Mouse (Mus musculus): ENCODE data around the gene Rab5a. TPM values are rescaled to one million over a fixed set of nuclear protein-coding genes. Genes with fewer than 3 reads are reported as not detected.
"Not testable (repeated sequence)": the region's sequence is repeated elsewhere in the genome, so short reads cannot be mapped to it uniquely, and the experiment has no call there.

Gene Rab5a
- total RNA-seq, 2 experiments from 2014 or later: 122 to 129 TPM

DNA sequence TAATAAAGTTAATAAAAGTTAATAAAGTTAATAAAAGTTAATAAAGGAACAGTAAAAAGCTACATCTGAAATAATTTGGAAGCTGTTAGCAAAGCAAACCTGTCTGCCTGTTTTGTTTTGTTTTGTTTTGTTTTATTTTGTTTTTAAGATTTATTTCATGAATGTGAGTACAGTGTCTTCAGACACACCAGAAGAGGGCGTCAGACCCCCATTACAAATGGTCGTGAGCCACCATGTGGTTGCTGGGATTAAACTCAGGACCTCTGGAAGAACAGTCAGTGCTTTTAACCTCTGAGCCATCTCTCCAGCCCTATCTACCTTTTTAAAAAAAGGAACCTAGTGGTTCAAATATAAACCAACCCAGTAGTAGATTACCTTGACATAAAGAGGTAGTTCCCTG, 52.1 kb downstream of the Rab5a start:
- no peak for DNase-seq (ENCODE audit: low spot score in 2 of 2)
- intact Hi-C loops (cut with DNase I): no loop called here

GRCm38 (mm10) chr17:53532425-53532824, 53.4 kb downstream of the Rab5a start:
- DNase-seq (ENCODE audit: low spot score in 2 of 2): no peak
- intact Hi-C loops (cut with DNase I): no loop called here

DNA sequence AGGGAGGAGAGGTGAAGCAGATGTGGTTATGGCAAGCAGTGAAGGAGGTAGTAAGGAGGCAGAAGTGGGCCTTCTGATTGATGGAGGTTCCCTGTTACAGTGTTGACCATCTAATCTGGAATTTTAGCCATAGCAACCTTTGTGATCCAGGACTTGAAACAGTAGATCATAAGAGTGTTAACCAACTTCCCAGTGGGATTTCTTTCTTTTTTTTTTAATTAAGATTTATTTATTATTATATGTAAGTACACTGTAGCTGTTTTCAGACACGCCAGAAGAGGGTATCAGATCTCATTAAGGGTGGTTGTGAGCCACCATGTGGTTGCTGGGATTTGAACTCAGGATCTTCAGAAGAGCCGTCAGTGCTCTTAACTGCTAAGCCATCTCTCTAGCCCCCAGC, 60.3 kb downstream of the Rab5a start, which contains the start of gene Pp2d1:
Pp2d1 (minus strand) TSS at position 101 of the 400 bp plus-strand sequence.
- intact Hi-C loops (cut with DNase I); DNase-seq (ENCODE audit: low spot score in 2 of 2): not testable (repeated sequence)

DNA sequence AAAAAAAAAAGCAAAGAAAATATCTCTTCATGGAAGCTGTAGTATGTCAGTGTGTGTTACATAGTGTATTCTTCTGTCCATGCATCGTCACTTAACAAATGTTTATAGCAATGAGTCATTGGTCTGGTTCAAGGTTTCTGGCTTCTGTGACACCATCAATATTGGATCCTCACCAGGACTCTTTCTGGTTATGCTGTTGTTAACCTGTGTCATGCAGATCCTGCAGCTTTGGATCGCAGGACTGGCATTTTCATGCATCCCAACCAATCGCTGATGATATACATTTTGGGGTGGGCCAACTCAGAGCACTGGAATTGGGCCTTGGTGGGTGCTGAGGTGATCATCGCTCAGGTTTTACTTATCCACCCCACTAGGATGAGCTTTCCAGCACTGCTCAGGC, 63.5 kb downstream of the Rab5a start:
- no peak for DNase-seq (ENCODE audit: low spot score in 2 of 2)
- intact Hi-C loops (cut with DNase I): no loop called here

DNA sequence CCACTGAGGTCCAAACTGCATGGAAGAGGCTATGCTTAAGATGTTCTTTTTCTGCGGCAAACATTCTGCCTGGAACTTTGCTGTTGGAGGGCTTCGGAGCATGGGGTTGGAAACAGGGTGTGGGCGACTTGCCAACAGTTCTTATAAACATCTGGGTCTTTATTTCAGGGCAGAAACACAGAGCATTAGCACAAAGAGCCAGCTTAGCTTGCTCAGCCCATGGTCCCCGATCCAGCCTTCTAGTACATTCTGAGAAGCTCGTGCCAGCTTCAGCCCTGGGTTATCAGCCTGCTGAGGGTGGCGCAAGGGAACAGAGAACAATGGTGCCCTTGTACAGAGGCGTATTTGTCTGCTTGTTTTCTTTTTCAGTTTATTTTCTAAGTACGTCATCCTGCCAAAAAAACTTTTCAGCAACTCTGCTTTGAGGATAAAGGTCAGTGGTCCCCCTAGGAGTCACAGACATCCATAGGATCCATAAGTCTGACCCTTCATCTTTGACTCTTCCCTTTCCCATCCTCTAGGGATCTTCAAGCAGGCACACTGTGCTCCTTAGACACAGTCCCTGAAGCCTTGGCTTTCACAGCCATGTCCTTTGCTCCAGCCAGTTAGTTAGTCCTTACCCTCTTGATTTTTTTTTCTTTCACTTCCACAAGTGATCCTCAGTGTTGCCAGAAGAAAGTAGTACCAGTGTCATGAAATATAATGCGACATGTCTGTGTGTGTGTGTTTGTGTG, 64.7 kb downstream of the Rab5a start:
- intact Hi-C loops (cut with DNase I): no loop called here
- DNase-seq (ENCODE audit: low spot score in 2 of 2): peak; percentile 19 to 55

GRCm38 (mm10) chr17:53551306-53552299, 72.6 kb downstream of the Rab5a start:
- no peak for DNase-seq (ENCODE audit: low spot score in 2 of 2)
- intact Hi-C loops (cut with DNase I): no loop called here

DNA sequence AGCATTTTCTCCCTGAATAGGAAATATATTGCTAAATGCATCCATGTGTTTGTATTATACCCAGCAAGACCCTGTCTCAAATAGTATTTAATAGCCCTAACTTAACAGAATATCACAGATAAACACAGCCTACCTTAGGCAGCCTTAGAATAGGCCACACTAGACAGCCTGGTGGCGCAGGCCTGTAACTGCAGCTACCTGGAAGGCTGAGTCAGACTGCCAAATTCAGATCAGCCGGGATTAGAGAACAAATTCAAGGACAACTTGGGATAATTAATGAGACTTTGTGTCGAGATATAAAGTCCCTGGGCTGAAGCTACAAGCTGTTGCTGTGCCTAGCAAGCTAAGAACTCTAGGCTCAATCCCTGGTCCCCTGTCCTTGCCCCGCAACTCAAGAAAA, 75.1 kb downstream of the Rab5a start:
- DNase-seq (ENCODE audit: low spot score in 2 of 2): no peak
- intact Hi-C loops (cut with DNase I): no loop called here

DNA sequence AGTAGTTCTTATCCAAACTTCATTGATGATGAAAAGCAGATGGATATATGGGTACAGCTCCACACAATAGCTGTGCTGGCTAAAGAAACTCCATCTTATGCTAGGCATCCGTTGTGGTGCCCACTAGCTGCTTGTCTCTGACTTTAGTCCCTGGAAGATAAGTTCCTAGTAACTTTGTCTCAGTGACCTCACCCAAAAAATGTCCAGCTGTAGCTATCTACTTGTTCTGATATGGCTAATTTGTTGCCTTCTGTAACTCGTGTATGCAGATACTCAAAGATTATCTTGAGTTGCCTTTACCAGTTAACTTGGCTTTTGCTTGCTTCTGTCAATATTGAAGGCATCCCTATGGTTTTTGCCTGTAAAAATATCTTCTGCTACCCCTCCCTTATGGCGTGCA, 75.8 kb downstream of the Rab5a start:
- intact Hi-C loops (cut with DNase I): no loop called here
- no peak for DNase-seq (ENCODE audit: low spot score in 2 of 2)

Other genes starting within 250 kb of the Rab5a start
- under 1 TPM; 0.13 to 0.20 TPM for gene Efhb, start 15.9 kb upstream of the Rab5a start, total RNA-seq (2021)
- not detected for gene Pp2d1, start 60.2 kb downstream of the Rab5a start, total RNA-seq (2021)
- gene Kat2b, start 87.6 kb downstream of the Rab5a start, total RNA-seq (2021): 10 to 100 TPM; 10.9 to 12.5 TPM
- gene Sgo1, start 210.1 kb downstream of the Rab5a start, total RNA-seq (2021): under 1 TPM; 0.22 to 0.49 TPM

Data from left cerebral cortex, postnatal 14 days (tissue).